Mouse (Mus musculus) cerebellum, adult 8-10 months (tissue): ENCODE data around the gene Utrn.

Experiments
- DNase-seq: peaks from one replicate; pipeline ENCODE4 v3.0.0; 2022

Utrn gene

GRCm38 (mm10) chr10:12575849-12576435 is 293.2 kb downstream of the Utrn start:
- no peak for DNase-seq

DNA sequence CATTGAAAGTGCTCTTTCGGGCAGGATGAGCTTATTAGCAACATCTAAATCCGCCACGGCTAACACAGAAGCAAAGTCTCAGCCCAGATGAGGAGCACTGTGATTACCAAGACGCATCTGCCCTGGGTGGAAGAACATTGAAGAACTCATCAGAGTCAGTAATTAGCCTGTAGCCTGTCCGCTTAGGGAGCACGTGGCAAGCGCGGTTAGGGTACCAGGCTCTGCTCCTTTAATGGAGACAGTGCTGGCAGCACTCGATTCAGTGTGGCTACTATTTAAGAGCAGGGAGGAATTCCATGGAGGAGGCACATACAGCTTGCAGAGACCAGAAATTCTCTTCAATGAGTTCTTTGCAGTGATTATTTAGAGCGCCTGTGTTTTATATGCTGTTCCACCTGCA is 294.4 kb downstream of the Utrn start:
- DNase-seq: no peak

DNA sequence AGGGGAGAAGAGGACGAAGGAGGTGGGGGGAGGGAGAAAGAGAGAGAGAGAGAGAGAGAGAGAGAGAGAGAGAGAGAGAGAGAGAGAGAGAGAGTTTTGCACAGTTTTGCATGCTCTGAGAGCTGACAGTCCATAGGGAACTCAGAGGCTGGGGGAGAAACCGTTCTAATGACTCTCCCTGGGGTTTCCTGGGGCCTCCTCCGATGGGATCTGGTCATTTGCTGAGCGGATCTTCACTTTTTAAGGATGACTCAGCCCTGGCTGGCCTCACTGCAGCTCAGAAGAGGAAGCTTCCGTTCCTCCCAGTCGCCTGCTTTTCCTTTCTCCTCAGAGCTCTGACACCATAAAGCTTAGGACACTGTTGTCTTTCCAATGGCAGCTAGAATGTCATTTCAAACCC is 295.6 kb downstream of the Utrn start:
- DNase-seq: no peak

DNA sequence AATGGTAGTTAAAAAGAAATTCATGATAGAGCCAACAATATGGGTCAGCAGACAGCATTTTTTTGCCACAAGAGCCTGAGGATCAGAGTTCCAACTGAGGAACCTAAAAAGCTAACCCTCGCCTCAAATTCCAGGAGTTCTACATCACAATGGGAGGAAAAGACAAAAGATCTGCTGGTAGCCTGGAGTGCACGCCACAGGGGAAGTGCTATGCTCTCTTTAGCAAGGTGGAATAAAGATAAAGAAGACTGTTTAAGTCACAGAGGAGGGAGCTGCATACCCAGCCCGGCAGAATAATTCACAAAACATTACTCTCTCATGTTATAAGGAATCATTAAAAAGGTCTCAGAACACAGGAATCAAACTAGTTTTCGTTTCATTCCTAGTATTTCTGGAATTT is 296.4 kb downstream of the Utrn start:
- no peak for DNase-seq

GRCm38 (mm10) chr10:12564425-12564824 is 304.7 kb downstream of the Utrn start:
- DNase-seq: no peak

DNA sequence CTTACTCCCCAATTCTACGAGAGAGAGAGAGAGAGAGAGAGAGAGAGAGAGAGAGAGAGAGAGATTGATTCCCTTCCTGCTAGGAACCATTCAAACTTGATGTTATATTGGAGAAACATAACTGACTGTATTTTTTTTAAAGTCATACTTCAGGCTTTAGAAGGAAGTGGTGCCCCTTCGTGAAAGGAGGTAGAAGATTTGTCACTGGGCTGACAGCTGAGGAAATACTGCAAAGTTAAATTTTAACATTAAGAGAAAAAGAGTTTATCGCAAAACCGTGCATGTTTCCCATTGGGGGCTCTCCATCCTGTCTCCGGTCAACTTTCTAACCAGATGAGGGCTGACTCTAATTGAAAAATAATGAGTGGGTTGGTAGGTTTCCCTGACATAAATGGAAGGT is 310.4 kb downstream of the Utrn start:
- DNase-seq: no peak

DNA sequence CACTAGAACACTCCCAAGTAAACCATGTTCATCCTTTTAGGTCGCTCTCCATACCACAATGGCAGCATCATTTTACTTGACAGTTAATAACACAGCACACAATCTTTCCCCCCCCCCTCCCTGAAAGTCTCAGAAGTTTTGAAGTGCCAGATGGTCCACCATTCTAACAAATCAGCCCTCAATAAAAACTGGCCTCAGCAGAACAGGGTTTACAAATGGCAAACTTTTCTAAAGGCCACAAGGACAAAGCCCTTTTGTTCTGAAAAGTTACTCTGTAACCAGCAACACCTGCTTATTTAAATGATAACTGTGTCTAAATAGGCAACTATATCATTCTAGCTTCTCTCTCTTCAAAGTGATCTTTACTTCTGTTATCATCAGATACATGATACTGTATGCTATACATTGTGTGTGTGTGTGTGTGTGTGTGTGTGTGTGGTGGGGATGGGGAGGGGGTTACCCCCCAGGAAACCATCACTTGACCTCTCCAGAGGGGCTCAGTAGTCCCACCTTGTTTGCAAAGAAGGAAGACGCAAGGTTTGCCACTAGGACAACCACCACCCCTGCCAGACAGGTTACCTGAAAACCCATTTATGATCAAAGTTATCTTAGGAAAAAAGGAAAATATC is 315.0 kb downstream of the Utrn start:
- no peak for DNase-seq

DNA sequence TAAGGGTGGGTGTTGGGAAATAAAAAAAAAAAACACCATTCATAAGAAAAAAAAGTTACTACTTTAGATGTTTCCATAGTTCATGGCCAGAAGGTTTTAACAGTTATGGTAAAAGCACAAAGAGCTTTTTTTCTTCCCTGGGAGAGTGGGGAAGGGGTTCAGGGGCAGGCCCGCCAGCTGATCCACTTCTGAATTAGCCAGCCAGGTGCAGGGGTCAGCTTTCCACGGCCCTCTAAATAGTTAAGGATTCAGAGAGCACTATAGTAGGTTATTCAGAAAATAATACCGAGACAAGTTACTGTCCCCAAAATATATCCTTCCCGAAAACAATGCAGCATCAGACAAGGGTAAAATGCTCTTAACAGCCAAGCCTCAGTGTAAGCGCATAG is 316.3 kb downstream of the Utrn start:
- DNase-seq: no peak

DNA sequence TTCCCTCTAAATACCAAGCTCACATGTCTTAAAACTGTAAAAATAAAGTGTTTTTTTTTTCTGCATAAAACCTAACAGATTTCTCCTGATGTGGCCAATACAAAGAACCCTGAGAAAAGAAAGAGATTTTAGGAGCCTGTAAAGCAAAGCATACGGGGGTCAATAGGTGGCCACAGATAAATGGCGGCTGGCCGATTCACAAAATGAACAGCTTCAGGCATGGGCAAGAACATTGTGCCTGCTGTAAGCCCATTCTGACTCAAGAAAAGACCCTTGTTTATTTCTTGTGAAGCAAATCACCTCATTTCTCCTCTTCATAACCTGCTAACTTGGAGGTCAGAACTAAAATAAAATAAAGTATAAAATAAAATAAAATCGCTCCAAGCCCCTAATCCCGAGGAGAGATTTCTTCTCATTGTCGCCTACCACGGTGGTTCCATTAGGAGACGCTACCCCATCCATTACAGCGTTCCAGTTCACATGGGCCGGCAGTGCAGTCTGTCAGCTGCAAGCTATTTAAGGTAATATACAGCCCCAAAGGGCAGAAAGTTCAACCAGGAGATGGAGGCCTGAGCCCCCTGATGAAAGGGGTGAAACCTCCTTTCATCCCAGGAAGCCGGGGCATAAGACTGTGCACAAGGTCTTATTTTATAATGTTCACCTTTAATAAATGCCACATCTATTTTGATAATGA is 316.8 kb downstream of the Utrn start:
- no peak for DNase-seq

GRCm38 (mm10) chr10:12551735-12552134 is 317.4 kb downstream of the Utrn start:
- no peak for DNase-seq

GRCm38 (mm10) chr10:12549945-12550540 is 319.1 kb downstream of the Utrn start:
- no peak for DNase-seq

GRCm38 (mm10) chr10:12549261-12549660 is 319.9 kb downstream of the Utrn start:
- no peak for DNase-seq

DNA sequence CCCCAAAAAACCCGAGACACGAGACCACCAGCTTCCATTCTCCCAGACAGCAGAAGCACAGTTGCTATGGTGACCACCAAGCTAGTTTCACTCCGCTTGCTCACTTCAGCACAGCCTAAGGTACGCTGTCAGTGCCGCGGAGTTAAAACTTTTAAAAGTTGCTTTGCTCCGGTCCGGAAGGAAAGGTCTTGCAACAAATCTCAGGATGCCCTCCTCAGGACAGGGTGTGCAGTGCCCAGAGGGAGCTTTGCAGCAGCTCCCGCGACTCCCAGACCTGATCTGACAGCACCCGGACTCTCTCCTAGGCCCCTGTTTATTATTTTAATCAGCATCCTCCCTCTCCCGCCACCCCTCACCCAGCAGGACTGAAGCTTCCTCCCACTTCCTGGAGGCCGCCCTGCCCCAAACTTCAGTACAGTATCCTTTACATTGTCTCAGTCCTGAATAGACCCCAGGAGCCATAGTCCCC is 320.5 kb downstream of the Utrn start:
- DNase-seq: no peak

DNA sequence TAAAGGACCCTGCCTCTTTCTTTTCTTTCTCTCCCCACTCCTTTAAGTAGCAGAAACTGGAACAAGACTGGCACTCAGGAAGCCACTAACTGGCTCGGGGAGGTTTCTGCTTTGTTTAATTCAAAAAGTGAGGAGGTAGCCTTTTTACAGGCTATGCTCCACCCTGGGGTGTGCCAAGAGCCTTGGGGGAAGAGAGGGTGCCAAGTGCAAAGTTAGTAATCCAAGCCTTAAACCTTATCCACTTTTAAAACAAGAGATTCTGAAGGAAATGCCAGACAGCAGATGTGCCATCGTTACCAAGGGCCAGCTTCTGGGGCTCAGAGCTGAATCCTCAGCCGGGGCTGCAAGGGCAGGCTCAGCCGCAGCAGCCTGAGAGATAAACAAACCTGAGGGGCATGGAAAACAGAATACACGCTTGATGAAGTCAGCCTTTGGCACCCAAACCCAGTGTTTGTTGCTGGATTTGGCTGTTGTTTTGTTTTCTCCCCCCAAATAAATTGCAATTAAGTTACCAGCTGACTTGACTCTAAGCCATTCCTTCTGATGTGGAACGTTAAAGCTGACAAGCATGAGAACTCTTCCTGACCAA is 322.0 kb downstream of the Utrn start:
- DNase-seq: no peak

- DNase-seq: no peak
Measured at GRCm38 (mm10) chr10:12545440-12545839, 323.7 kb downstream of the Utrn start.

DNA sequence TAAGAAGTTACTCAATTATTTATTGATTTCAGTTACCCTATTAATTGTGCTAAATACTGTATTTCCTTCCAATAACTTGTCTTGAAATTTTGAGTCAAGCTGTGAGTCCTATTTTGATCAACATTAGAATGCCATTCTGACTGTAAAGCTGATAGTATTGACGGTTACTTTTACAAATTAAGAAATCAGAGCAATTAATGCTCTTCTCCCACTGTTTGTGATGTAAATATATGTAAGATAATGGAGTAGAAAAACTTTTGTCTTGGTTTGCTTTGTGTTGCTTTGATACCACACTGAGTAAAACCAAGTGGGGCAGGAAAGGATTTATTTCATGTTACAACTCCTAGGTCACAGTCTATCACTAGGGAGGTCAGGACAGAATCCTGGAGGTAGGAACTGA is 327.4 kb downstream of the Utrn start:
- no peak for DNase-seq

DNA sequence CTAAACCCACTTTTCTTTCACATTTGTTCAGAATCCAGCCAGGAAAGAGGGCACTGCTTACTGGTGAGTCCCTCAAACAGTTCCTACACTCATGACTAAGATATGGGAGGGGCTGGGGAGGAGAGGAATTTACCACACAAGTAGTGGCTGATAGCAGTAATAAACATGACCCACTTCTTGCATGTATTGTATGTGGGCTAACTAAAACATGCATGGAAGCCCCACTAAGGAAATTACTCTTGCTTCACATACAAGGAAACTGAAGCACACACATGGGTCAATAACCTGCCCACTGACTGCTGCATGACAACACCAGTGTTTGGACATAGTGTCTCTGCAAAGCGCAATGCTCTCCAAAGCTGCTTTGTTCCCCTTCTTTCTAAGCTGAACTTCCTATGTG is 333.9 kb downstream of the Utrn start:
- DNase-seq: no peak

DNA sequence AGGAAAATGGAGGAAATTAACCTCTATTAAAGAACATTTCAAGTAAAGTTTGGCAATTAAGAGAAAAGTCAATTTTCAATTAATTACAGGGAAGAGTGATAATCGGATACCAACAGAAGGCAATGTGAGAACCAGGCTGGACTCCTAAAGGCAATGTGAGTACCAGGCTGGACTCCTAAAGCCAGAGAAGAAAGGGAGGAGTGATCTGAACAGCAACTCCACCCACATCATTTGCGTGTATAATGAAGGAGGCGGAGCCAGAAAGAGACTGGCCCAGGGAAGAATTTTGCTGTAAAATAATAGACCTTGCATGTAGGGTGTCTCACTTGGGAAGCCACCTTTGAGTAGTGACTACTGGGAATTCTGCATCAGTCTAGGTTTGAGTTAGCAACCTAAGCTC is 334.4 kb downstream of the Utrn start:
- DNase-seq: no peak

DNA sequence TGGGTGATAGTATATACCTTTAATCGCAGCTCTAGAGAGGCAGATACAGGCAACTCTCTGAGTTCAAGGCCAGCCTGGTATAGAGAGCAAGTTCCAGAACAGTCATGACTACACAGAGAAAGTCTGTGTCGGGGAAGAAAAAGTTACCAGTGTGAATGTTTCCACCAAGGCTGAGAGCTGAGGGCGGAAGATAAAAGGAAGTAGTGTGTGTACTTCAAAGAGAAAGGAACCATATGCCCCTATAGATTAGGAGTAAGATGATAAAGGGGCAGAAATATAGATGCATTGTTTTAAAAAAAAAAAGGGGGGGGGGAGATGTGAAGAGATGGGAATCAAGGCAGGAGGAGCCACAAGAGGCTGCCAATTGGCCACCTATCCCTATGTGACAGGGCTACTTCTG is 334.9 kb downstream of the Utrn start:
- no peak for DNase-seq

DNA sequence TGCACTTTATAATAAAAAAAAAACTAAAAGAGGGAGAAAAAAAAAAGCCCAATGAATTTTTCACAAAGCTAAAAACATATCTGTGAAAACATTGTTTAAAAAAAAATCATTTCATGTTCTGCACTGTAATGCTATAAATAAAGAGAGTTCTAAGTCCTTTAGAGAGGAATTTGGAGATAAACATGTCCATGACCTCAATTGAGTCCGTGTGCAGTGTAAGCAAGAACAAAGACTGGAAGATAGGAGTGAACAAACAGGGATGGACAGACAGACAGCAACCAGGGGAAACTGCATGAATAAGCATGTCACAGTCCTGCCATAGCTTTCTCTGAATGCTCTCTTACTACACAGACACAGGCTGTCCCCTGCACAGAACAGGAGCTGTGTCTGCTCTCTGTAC is 347.1 kb downstream of the Utrn start:
- DNase-seq: no peak

GRCm38 (mm10) chr10:12518162-12518561 is 351.0 kb downstream of the Utrn start:
- DNase-seq: no peak

DNA sequence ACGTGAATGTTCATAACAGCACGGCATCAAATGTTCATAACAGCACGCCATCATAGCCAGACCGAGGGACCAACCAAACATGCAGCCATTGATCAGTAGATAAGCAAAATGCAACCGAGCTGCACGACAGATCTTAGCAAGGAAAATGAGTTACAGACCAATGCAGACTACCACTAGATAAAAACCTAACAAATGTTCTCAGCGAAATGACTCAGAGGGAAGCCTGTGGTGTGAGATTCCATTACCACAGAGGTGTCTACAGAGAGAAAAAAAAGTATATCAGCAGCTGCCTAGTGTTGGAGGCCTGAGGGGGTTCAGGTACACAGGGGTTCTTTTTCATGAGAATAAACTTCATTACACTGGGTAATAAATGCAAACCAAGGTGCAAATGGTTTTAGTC is 363.6 kb downstream of the Utrn start:
- DNase-seq: no peak

GRCm38 (mm10) chr10:12500489-12500888 is 368.7 kb downstream of the Utrn start:
- DNase-seq: no peak

- DNase-seq: no peak
Measured at GRCm38 (mm10) chr10:12497555-12497954, 371.6 kb downstream of the Utrn start.
